Mouse (Mus musculus) intestine, postnatal 0 days (tissue): Measurements from ENCODE around the gene Pde5a. TPM values are rescaled to one million over a fixed set of nuclear protein-coding genes. Genes with fewer than 3 reads are reported as not detected.

Source experiments
- ATAC-seq: fragments of 200-750 bp; cut with Nextera tagmentation; 2 replicates; pipeline ENCODE4 v1.8.0; 2017; ENCODE audit warnings: mild to moderate bottlenecking, moderate TSS enrichment, moderate library complexity
- H3K27ac ChIP-seq: fragments of 300-500 bp; sonication (generic); 2 replicates; pipeline ENCODE4 v1.5.1; 2014; ENCODE audit warnings: mild to moderate bottlenecking, low read depth, low read length, moderate library complexity
- H3K27me3 ChIP-seq: fragments of 300-500 bp; sonication (generic); replicated peaks from 2 replicates; pipeline ENCODE4 v1.6.1; 2014; ENCODE audit warnings: low read length, mixed read lengths; ENCODE audit not compliant: control insufficient read depth, insufficient read depth
- H3K36me3 ChIP-seq: fragments of 300-500 bp; sonication (generic); 2 replicates; pipeline ENCODE4 v1.6.1; 2014; ENCODE audit warnings: mild to moderate bottlenecking, moderate library complexity; ENCODE audit not compliant: control insufficient read depth, insufficient read depth
- H3K4me1 ChIP-seq: fragments of 300-500 bp; sonication (generic); replicated peaks from 2 replicates; pipeline ENCODE4 v1.6.1; 2014; ENCODE audit warnings: antibody characterized with exemption, low read length, mixed read lengths; ENCODE audit not compliant: control insufficient read depth, insufficient read depth
- H3K4me2 ChIP-seq: fragments of 300-500 bp; sonication (generic); replicated peaks from 2 replicates; pipeline ENCODE4 v1.6.1; 2014; ENCODE audit warnings: low read depth, mild to moderate bottlenecking, moderate library complexity
- H3K4me3 ChIP-seq: fragments of 300-500 bp; sonication (generic); 2 replicates; pipeline ENCODE4 v1.5.1; 2014; ENCODE audit warnings: low read depth, low read length
- H3K9ac ChIP-seq: fragments of 300-500 bp; sonication (generic); 2 replicates; pipeline ENCODE4 v1.6.1; 2014; ENCODE audit warnings: mild to moderate bottlenecking, low read depth, low read length
- H3K9me3 ChIP-seq: fragments of 300-500 bp; sonication (generic); 2 replicates; pipeline ENCODE4 v1.6.1; 2016; ENCODE audit warnings: mixed run types; ENCODE audit not compliant: control insufficient read depth
- CTCF ChIP-seq: sonication (generic); IDR thresholded peaks from 2 replicates; pipeline ENCODE4 v1.5.1; 2016; ENCODE audit warnings: low read depth, mild to moderate bottlenecking, control low read depth, antibody characterized with exemption, moderate library complexity
- WGBS: fragments of 180-500 bp; shearing (Covaris S2); extraction: QIAGEN DNeasy Blood & Tissue Kit; methylation state at CpG from one replicate; pipeline ENCODE4 v1.1.7; 2014; 5-methylcytosine and 5-hydroxymethylcytosine counted together
- polyA plus RNA-seq: library from polyadenylated mRNA; unstranded; fragments of >200 nt; fragmentation: Nextera tagmentation; extraction: Ambion mirVana; gene quantifications from 2 replicates; pipeline ENCODE4 v1.2.1, GENCODE M21; 2015

Gene Pde5a
- polyA plus RNA-seq, 1 experiment from 2014 or later = 9.0 TPM

GRCm38 (mm10) chr3:122781417-122781816 lies 52.7 kb downstream of the Pde5a start:
- Histone ChIP-seq H3K4me3 (no peak overlapping the region), H3K9ac (no peak overlapping the region), H3K27ac (no peak overlapping the region), H3K4me1 (no peaks in the 10 kb centered on the region), H3K9me3 (no peaks in the 10 kb centered on the region), H3K27me3 (no peaks in the 10 kb centered on the region), H3K4me2 (no peak overlapping the region), H3K36me3 (peaks cover 28% of the 10 kb centered on the region)
- TF ChIP-seq CTCF = no peak
- WGBS = 64% methylated on average over 6 of the region's 6 CpGs
- no peak for ATAC-seq

- Histone ChIP-seq H3K27ac (no peak overlapping the region), H3K9ac (no peak overlapping the region), H3K4me1 (no peaks in the 10 kb centered on the region), H3K36me3 (peaks cover 24% of the 10 kb centered on the region), H3K4me2 (no peak overlapping the region), H3K9me3 (no peaks in the 10 kb centered on the region), H3K27me3 (no peaks in the 10 kb centered on the region), H3K4me3 (no peak overlapping the region)
- WGBS = 50% methylated on average over 1 of the region's 1 CpGs
- TF ChIP-seq CTCF = peak; percentile 58
- no peak for ATAC-seq
These were observed 55.5 kb downstream of the Pde5a start for GRCm38 (mm10) chr3:122784245-122784644.

GRCm38 (mm10) chr3:122788314-122788713 lies 59.6 kb downstream of the Pde5a start:
- no peak for ATAC-seq
- no peak overlapping the region for H3K4me3 ChIP-seq
- H3K27me3 ChIP-seq = no peaks in the 10 kb centered on the region
- H3K9me3 ChIP-seq = no peaks in the 10 kb centered on the region
- no peak overlapping the region for H3K27ac ChIP-seq
- no peak for TF ChIP-seq CTCF
- WGBS = 91% methylated on average over 9 of the region's 9 CpGs
- no peak overlapping the region for H3K4me2 ChIP-seq
- H3K4me1 ChIP-seq = no peaks in the 10 kb centered on the region
- H3K36me3 ChIP-seq = peaks cover 24% of the 10 kb centered on the region
- no peak overlapping the region for H3K9ac ChIP-seq

GRCm38 (mm10) chr3:122789544-122789943 lies 60.8 kb downstream of the Pde5a start:
- 78% methylated on average over 6 of the region's 6 CpGs for WGBS
- peaks cover 24% of the 10 kb centered on the region for H3K36me3 ChIP-seq
- H3K4me1 ChIP-seq = no peaks in the 10 kb centered on the region
- TF ChIP-seq CTCF = no peak
- ATAC-seq = no peak
- H3K4me2 ChIP-seq = no peak overlapping the region
- no peak overlapping the region for H3K4me3 ChIP-seq
- no peaks in the 10 kb centered on the region for H3K27me3 ChIP-seq
- no peak overlapping the region for H3K27ac ChIP-seq
- H3K9ac ChIP-seq = no peak overlapping the region
- H3K9me3 ChIP-seq = no peaks in the 10 kb centered on the region

GRCm38 (mm10) chr3:122800050-122800449 lies 71.3 kb downstream of the Pde5a start:
- Histone ChIP-seq H3K4me2 (no peak overlapping the region), H3K36me3 (peaks cover 48% of the 10 kb centered on the region), H3K9me3 (no peaks in the 10 kb centered on the region), H3K27me3 (no peaks in the 10 kb centered on the region), H3K4me3 (no peak overlapping the region), H3K27ac (no peak overlapping the region), H3K9ac (no peak overlapping the region), H3K4me1 (no peaks in the 10 kb centered on the region)
- TF ChIP-seq CTCF = no peak
- 74% methylated on average over 6 of the region's 6 CpGs for WGBS
- no peak for ATAC-seq

GRCm38 (mm10) chr3:122800553-122801435 lies 72.0 kb downstream of the Pde5a start:
- no peak for ATAC-seq
- Histone ChIP-seq H3K4me1 (no peaks in the 10 kb centered on the region), H3K27me3 (no peaks in the 10 kb centered on the region), H3K36me3 (peaks cover 45% of the 10 kb centered on the region), H3K4me3 (no peak overlapping the region), H3K9me3 (no peaks in the 10 kb centered on the region), H3K27ac (no peak overlapping the region), H3K9ac (no peak overlapping the region), H3K4me2 (no peak overlapping the region)
- TF ChIP-seq CTCF = no peak
- 63% methylated on average over 10 of the region's 10 CpGs for WGBS
